Mouse (Mus musculus) lung, postnatal 10 days (tissue): ENCODE results near the gene Dlg4.
"Not testable (repeated sequence)": the region's sequence is repeated elsewhere in the genome, so short reads cannot be mapped to it uniquely, and the experiment has no call there.

ENCODE experiments used
- DNase-seq: peaks from one replicate; pipeline ENCODE4 v3.0.0; 2021

The Dlg4 gene

GRCm38 (mm10) chr11:69997070-69997509 lies 19.7 kb upstream of the Dlg4 start:
- DNase-seq = peak; percentile 94

GRCm38 (mm10) chr11:69998567-69999491 lies 17.9 kb upstream of the Dlg4 start:
- no peak for DNase-seq

- DNase-seq = no peak
Observed at GRCm38 (mm10) chr11:69999666-70000065, 17.1 kb upstream of the Dlg4 start.

GRCm38 (mm10) chr11:70000396-70000898 lies 16.3 kb upstream of the Dlg4 start, which contains the start of gene Dvl2:
Dvl2 (plus strand) TSS chr11:70000595.
- DNase-seq = peak; percentile 96

- no peak for DNase-seq
Observed at GRCm38 (mm10) chr11:70001159-70001558, 15.6 kb upstream of the Dlg4 start.

- DNase-seq = peak; percentile 81
Observed at GRCm38 (mm10) chr11:70001865-70002264, 14.9 kb upstream of the Dlg4 start.

- no peak for DNase-seq
Observed at GRCm38 (mm10) chr11:70002471-70002870, 14.3 kb upstream of the Dlg4 start.

- DNase-seq = no peak
Observed at GRCm38 (mm10) chr11:70005521-70005920, 11.2 kb upstream of the Dlg4 start.

GRCm38 (mm10) chr11:70010033-70010432 lies 6.7 kb upstream of the Dlg4 start:
- no peak for DNase-seq

- DNase-seq = no peak
Observed at GRCm38 (mm10) chr11:70010548-70010947, 6.2 kb upstream of the Dlg4 start.

GRCm38 (mm10) chr11:70010961-70011360 lies 5.8 kb upstream of the Dlg4 start:
- no peak for DNase-seq

- DNase-seq = no peak
Observed at GRCm38 (mm10) chr11:70012931-70013330, 3.8 kb upstream of the Dlg4 start.

- DNase-seq = no peak
Observed at GRCm38 (mm10) chr11:70013408-70013807, 3.3 kb upstream of the Dlg4 start.

- DNase-seq = no peak
Observed at GRCm38 (mm10) chr11:70014051-70014450, 2.7 kb upstream of the Dlg4 start.

GRCm38 (mm10) chr11:70014880-70015558 lies 1.7 kb upstream of the Dlg4 start, which contains the start of gene Acadvl:
Acadvl (minus strand) TSS chr11:70015411.
- DNase-seq = peak; percentile 93

- DNase-seq = no peak
Observed at GRCm38 (mm10) chr11:70015677-70016076, 1.1 kb upstream of the Dlg4 start.

- DNase-seq = not testable (repeated sequence)
Observed at GRCm38 (mm10) chr11:70016177-70016576, 565 bp upstream of the Dlg4 start.

GRCm38 (mm10) chr11:70017199-70017767 lies 541 bp downstream of the Dlg4 start:
- DNase-seq = no peak

GRCm38 (mm10) chr11:70018131-70018990 lies 1.6 kb downstream of the Dlg4 start:
- DNase-seq = peak; percentile 82

GRCm38 (mm10) chr11:70019495-70020021 lies 2.8 kb downstream of the Dlg4 start:
- no peak for DNase-seq

GRCm38 (mm10) chr11:70020022-70020631 lies 3.4 kb downstream of the Dlg4 start:
- no peak for DNase-seq
